Mouse (Mus musculus): ENCODE data around the gene Ano8. TPM values are rescaled to one million over a fixed set of nuclear protein-coding genes. Genes with fewer than 3 reads are reported as not detected.

The Ano8 gene
- polyA plus RNA-seq (2015; fragmentation: Nextera tagmentation; extraction: Ambion mirVana): 8.4 and 10.0 TPM in 2 replicates

DNA sequence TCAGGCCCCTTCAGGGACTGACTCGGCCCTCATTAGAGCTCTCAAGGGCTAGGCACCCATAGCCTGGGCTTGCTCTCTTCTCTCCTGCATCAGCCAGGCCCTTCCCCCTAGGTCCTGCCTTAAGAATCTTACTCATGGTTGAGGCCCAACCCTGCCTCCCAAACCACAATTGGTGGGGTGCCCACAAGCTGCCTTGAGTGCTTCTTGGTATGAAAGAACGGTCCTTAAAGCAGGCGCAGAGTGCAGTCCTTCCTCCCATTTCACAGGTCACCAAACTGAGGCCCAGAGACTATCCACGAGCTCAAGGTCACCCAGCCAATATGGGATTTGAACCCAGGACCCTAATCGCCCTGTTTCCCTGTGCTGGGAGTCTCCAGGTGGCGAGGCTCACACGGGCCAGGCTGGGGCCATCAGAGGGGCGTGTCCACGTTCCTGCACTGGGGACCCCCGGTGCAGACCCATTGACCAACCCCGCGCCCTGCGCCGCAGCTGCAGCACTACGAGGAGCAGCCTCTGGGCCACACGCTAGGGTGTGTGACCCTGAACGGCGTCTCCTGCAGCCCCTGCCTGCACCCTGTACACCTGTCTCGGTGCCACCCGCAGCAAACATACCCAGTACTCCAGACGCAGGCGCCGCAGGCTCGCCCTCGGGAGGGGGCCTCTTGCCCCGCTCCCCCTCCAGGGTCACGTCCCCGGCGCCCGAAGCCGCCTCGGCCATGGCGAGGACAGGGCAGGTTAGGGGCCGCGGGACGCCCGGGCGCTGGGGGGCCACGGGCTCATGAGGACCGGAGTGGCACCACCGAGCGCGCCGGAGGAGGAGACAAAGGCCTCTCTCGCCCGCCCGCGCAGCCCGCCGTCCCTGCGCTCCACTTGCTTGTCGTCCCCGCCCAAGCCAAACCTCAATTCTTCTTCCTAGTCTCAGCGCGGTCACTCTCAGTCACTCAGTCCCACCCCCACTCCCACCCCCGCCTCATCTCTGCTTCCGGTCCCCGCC lies at the start of gene Ano8:
Gene Ano8 (minus strand): TSS at position 822 of the 994 bp plus-strand sequence.

DNA sequence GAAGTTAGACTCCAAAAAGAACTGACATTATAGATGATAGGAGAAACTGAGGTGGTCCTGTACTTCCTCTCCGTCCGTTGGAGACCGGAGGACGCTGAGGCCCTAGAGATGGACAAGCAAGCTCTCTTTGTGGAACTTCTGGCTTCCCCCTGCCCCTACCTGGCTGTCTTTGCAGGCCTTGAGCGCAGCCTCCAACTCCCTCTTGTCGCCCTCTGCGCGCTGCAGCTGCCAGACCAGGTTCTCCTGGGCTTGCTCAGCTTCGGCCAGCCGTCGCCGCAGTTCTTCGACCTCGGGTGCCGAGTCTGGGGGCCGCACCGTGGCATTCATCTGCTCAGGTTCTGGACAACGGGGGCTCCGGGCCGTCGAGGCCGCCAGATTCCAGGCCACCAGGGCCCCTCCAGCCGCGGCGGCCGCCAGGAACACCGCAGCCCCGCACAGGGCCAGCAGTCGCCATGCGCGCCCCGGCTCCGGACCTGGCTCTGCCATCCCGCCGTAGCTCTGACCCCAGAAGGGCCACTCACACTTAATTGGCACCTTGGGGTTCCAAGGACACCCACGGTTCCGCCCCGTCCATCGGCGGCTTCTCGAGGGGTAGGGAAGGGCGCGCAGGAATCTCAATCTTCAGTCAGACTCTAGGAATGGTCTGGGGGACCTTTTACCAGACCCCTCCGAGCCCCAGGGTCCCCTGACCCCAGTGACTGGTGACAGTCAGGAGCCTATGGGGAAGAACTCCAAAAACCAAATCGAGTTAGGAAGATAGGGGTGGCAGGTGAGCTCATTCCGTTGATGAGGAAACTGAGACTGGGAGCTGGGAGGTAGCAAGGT lies 39.7 kb upstream of the Ano8 start, which contains the start of gene Ccdc194:
Gene Ccdc194 (minus strand): TSS at position 486 of the 825 bp plus-strand sequence.

GRCm38 (mm10) chr8:71511644-71512043 lies 25.9 kb upstream of the Ano8 start, which contains the start of gene Plvap:
TSS of gene Plvap (minus strand) at chr8:71511752.

DNA sequence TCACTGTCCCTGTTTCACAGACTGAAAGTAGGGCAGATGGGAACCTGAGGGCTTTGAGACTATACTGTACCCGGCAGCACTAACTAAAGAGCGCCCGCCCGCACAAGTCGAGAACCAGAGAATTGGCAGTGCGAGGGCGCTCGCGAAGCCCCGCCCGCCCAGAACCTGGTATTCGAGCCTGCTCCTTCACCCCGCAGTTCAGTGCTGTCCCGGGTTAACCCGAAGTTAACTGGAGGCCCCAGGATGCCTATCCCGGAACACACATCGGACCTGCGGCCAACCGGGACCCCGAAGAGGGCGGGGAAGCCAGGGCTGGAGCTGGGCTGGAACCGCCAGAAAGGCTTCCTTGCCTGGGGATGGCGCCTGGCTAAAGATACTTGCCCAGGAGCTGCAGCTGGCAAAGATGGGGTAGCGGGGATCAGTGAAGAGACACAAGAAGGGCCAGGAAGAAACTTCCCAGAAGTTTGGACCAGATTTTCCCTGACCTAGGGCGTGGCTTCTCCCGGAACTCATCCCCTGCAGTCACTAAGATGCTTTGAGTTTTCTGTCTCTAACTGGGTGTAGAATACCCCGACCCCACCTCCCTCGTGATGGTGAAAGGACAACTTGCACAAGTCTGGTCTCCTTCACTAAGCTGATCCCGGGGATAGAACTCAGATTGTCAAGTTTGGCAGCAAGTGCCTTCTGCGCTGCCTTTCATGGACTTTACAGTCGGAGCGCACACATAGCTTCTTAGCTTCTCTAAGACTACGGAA lies 2.1 kb upstream of the Ano8 start, which contains the start of gene Gtpbp3:
Gene Gtpbp3 (plus strand): TSS at position 413 of the 755 bp plus-strand sequence.

GRCm38 (mm10) chr8:71468916-71469315 lies 16.8 kb downstream of the Ano8 start, which contains the start of gene Dda1:
TSS of gene Dda1 (plus strand) at chr8:71469199.

GRCm38 (mm10) chr8:71464513-71465500 lies 21.0 kb downstream of the Ano8 start, which contains the start of gene Mrpl34:
TSS of gene Mrpl34 (plus strand) at chr8:71464959.

DNA sequence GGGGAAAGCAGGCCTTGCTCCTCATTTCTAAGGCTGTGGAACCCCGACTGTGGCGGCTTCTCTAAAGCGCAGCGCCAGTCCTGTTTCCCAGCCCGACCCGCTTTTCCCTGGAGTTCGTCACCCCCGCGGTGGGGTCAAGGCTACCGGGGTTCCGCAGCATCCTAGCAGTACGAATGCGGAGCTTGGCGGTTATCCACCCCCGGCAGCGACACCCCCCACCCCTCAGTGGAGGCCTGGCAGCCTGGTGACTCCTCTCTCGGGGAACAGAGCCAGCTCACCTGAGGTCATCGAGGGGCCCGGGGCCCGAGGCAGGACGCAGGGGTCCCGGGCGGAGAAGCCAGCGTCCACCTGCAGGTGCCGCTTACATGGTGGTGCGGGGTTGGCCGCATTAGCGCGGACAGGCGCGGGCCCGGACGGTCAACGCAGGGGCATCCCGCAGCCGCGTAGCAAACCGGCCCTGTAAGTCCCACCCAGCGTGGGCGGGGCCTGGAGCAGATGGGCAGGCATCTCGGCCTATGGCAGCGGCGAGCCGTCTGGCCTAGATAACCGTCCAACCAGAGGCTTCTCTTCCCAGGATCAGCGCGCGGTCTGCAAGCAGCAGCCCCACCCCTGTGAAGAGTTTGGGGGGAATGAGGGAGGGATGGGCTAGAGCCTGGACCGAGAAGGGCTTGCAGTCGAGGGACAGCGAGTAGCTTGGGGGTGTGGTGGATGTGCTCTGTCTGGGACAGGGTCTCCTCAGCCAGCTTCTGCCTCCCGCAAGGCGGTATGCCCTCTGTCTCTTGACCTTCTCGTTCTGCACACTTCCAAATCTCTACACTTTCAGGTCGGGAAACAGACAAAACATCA lies 22.4 kb downstream of the Ano8 start, which contains the start of gene Abhd8:
Gene Abhd8 (minus strand): TSS at position 468 of the 846 bp plus-strand sequence.

Other genes starting within 250 kb of the Ano8 start
- gene Myo9b, start 213.2 kb downstream of the Ano8 start, polyA plus RNA-seq (2015; fragmentation: Nextera tagmentation; extraction: Ambion mirVana): 7.8 and 9.5 TPM in 2 replicates
- 51.7 and 55.4 TPM in 2 replicates for gene Haus8, start 213.0 kb downstream of the Ano8 start, polyA plus RNA-seq (2015; fragmentation: Nextera tagmentation; extraction: Ambion mirVana)
- gene Use1, start 119.1 kb downstream of the Ano8 start, polyA plus RNA-seq (2015; fragmentation: Nextera tagmentation; extraction: Ambion mirVana): 130 and 134 TPM in 2 replicates
- 7.0 and 7.8 TPM in 2 replicates for gene Ocel1, start 114.7 kb downstream of the Ano8 start, polyA plus RNA-seq (2015; fragmentation: Nextera tagmentation; extraction: Ambion mirVana)
- gene Nr2f6, start 104.0 kb downstream of the Ano8 start, polyA plus RNA-seq (2015; fragmentation: Nextera tagmentation; extraction: Ambion mirVana): 38.2 and 41.9 TPM in 2 replicates
- 4.2 and 5.3 TPM in 2 replicates for gene Ushbp1, start 90.2 kb downstream of the Ano8 start, polyA plus RNA-seq (2015; fragmentation: Nextera tagmentation; extraction: Ambion mirVana)
- gene Babam1, start 89.1 kb downstream of the Ano8 start, polyA plus RNA-seq (2015; fragmentation: Nextera tagmentation; extraction: Ambion mirVana): 92.1 and 102 TPM in 2 replicates
- 2.6 TPM in 2 replicates for gene Ankle1, start 80.0 kb downstream of the Ano8 start, polyA plus RNA-seq (2015; fragmentation: Nextera tagmentation; extraction: Ambion mirVana)
- 185 and 196 TPM in 2 replicates for gene Abhd8, start 22.3 kb downstream of the Ano8 start, polyA plus RNA-seq (2015; fragmentation: Nextera tagmentation; extraction: Ambion mirVana)
- 148 and 173 TPM in 2 replicates for gene Mrpl34, start 21.0 kb downstream of the Ano8 start, polyA plus RNA-seq (2015; fragmentation: Nextera tagmentation; extraction: Ambion mirVana)
- gene Dda1, start 16.8 kb downstream of the Ano8 start, polyA plus RNA-seq (2015; fragmentation: Nextera tagmentation; extraction: Ambion mirVana): 259 and 265 TPM in 2 replicates
- gene Gtpbp3, start 2.1 kb upstream of the Ano8 start, polyA plus RNA-seq (2015; fragmentation: Nextera tagmentation; extraction: Ambion mirVana): 18.4 and 18.7 TPM in 2 replicates
- 15.4 and 15.8 TPM in 2 replicates for gene Plvap, start 25.8 kb upstream of the Ano8 start, polyA plus RNA-seq (2015; fragmentation: Nextera tagmentation; extraction: Ambion mirVana)
- not detected in 2 replicates for gene Ccdc194, start 39.7 kb upstream of the Ano8 start, polyA plus RNA-seq (2015; fragmentation: Nextera tagmentation; extraction: Ambion mirVana)
- gene Bst2, start 51.5 kb upstream of the Ano8 start, polyA plus RNA-seq (2015; fragmentation: Nextera tagmentation; extraction: Ambion mirVana): 24.3 and 26.4 TPM in 2 replicates
- 89.4 and 91.4 TPM in 2 replicates for gene Mvb12a, start 57.0 kb upstream of the Ano8 start, polyA plus RNA-seq (2015; fragmentation: Nextera tagmentation; extraction: Ambion mirVana)
- gene Tmem221, start 72.9 kb upstream of the Ano8 start, polyA plus RNA-seq (2015; fragmentation: Nextera tagmentation; extraction: Ambion mirVana): 0.28 and 0.40 TPM in 2 replicates
- gene Nxnl1, start 80.6 kb upstream of the Ano8 start, polyA plus RNA-seq (2015; fragmentation: Nextera tagmentation; extraction: Ambion mirVana): 0.05 and 0.17 TPM in 2 replicates
- 143 and 156 TPM in 2 replicates for gene Slc27a1, start 82.9 kb upstream of the Ano8 start, polyA plus RNA-seq (2015; fragmentation: Nextera tagmentation; extraction: Ambion mirVana)
- 262 and 266 TPM in 2 replicates for gene Pgls, start 106.2 kb upstream of the Ano8 start, polyA plus RNA-seq (2015; fragmentation: Nextera tagmentation; extraction: Ambion mirVana)
- 6.7 and 7.2 TPM in 2 replicates for gene Fam129c, start 111.7 kb upstream of the Ano8 start, polyA plus RNA-seq (2015; fragmentation: Nextera tagmentation; extraction: Ambion mirVana)
- 64.4 and 77.9 TPM in 2 replicates for gene Colgalt1, start 125.0 kb upstream of the Ano8 start, polyA plus RNA-seq (2015; fragmentation: Nextera tagmentation; extraction: Ambion mirVana)
- gene Unc13a, start 185.8 kb upstream of the Ano8 start, polyA plus RNA-seq (2015; fragmentation: Nextera tagmentation; extraction: Ambion mirVana): 15.7 and 19.2 TPM in 2 replicates
- 7.6 and 8.0 TPM in 2 replicates for gene Jak3, start 190.3 kb upstream of the Ano8 start, polyA plus RNA-seq (2015; fragmentation: Nextera tagmentation; extraction: Ambion mirVana)
- gene Insl3, start 203.3 kb upstream of the Ano8 start, polyA plus RNA-seq (2015; fragmentation: Nextera tagmentation; extraction: Ambion mirVana): 1.5 and 2.0 TPM in 2 replicates
- gene B3gnt3, start 215.8 kb upstream of the Ano8 start, polyA plus RNA-seq (2015; fragmentation: Nextera tagmentation; extraction: Ambion mirVana): 0.47 and 0.90 TPM in 2 replicates
- gene Fcho1, start 239.8 kb upstream of the Ano8 start, polyA plus RNA-seq (2015; fragmentation: Nextera tagmentation; extraction: Ambion mirVana): 56.6 and 70.9 TPM in 2 replicates